Mouse (Mus musculus) erythroblast, embryonic 14.5 days (primary cell): ENCODE data around the gene Fbxo7.

Experiments
- GATA1 ChIP-seq: IDR thresholded peaks from 2 replicates; pipeline ENCODE4 v1.6.1; 2012; ENCODE audit warnings: low read length, inconsistent platforms, mixed read lengths
- TAL1 ChIP-seq: IDR thresholded peaks from 3 replicates; pipeline ENCODE4 v1.6.1; 2012; ENCODE audit warnings: low read length, inconsistent platforms, mixed read lengths

DNA sequence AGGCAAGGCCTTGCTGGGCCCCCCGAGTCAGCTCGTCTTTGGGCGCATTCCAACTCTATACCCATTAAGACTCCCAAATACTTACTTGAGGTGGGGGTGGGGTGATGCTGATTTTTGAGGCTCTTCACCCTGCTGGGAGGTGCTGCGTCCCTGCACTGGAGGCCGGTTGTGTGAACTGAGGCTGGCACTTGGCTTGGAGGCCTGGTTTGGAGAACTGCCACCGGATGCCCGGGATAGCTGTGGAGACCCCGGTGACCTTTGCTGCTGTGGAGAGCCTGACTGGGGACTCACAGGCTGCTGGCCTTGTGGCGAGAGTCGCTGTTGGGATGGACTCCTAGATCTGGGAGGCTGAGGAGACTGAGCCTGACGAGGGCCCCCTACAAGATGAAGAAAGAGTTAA is 35.5 kb downstream of the Fbxo7 start:
- no peak for TF ChIP-seq GATA1
- TF ChIP-seq TAL1: no peak
